Mouse (Mus musculus) 416B (cell line): ENCODE measurements around the gene St6galnac4.
A peak's percentile ranks its signal among the peaks of the same experiment; 100 is the strongest.

Experiments
- DNase-seq: peaks from one replicate; pipeline ENCODE4 v3.0.0; 2011; ENCODE audit warnings: low read depth

The St6galnac4 gene

GRCm38 (mm10) chr2:32601417-32602065, 14.6 kb downstream of the St6galnac4 start:
- DNase-seq, result no peak

DNA sequence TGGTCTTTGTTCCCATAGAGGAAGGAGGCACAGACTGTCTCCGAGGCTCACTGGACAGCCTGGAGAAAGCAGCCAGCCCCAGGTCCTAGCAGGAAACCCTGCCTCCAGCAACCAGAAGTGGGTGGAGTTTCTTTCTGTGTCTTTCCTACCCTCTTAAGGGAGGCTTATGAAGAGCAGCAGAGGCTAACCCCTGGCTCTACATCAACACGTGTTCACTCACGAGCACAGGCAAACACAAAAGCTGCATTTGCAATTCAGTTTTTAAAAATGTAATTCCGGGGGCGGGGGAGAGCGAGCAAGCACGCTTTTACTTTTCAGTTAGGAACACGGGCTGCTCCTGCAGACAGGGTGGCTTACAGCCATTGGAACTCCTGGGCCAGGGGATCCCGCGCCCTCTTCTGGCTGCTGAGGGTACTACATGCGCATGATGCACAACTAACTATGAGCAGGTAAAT, 15.7 kb downstream of the St6galnac4 start:
- DNase-seq, result peak; percentile 91

DNA sequence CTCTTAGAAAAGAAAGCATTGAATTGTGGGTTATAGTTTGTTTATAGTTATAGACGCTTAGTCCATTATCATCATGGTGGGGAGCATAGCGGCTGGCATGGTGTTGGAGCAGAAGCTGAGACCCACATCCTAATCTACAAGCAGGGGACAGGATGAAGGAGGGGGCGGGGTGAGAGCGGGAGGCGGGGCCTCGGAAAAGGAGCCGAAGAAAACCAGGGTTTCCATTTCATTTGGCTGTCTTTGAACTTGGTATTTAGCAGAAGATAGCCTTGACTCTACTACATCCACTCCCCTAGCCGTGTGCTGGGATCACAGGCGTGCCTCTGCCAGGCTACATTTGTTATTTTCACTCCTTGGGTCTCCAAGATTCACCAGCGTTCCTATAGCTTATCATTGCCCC, 17.7 kb downstream of the St6galnac4 start:
- no peak for DNase-seq

DNA sequence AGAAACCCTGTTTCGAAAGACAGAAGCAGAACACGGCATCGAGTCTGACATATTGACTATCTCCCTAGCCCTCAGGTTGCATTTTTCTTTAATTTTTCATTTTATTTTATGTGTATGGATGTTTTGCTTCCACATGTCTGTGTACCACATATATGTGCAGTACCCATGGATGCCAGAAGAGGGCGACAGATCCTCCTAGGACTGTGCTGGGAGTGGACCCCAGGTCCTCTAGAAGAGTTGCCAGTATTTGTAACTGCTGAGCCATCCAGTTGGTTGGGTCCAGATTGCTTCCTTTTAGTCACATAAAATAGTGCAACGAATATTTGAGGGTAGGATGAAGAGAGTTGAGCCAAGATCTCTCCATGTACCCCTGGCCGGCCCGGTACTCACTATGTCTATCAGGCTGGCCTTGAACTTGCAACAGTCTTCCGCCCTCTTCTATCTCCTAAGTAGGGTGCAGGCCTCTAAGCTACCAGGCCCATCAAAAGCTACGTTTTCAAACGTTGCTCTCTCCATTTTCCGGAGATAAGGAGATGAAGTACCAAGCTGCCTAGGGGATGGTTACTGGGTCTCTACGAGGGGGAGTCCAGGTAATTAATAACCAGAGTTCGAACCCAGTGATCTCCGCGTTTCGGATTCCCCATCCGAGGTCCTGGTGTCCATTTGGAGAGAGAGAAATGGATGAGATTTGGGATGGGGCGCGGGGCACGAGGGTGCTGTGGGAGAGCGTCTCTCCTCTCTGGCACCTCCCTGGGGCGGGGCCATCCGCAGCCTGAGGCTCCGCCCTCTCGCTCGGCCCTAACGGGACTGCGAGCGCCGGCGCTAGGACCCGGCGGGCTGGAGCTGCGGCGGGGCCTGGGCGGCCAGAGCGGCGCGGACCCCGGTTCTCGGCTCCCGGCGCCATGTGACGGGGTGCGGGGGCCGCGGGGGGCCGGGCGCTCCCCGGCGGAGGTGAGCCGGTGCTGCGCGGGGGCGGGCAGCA, 19.6 kb downstream of the St6galnac4 start:
- peak; percentile 85 for DNase-seq

GRCm38 (mm10) chr2:32607262-32607947, 20.5 kb downstream of the St6galnac4 start:
- peak; percentile 89 for DNase-seq

- DNase-seq, result peak; percentile 93
Measured at GRCm38 (mm10) chr2:32608141-32608777, 21.4 kb downstream of the St6galnac4 start.

GRCm38 (mm10) chr2:32608778-32609435, 22.0 kb downstream of the St6galnac4 start:
- DNase-seq, result no peak

DNA sequence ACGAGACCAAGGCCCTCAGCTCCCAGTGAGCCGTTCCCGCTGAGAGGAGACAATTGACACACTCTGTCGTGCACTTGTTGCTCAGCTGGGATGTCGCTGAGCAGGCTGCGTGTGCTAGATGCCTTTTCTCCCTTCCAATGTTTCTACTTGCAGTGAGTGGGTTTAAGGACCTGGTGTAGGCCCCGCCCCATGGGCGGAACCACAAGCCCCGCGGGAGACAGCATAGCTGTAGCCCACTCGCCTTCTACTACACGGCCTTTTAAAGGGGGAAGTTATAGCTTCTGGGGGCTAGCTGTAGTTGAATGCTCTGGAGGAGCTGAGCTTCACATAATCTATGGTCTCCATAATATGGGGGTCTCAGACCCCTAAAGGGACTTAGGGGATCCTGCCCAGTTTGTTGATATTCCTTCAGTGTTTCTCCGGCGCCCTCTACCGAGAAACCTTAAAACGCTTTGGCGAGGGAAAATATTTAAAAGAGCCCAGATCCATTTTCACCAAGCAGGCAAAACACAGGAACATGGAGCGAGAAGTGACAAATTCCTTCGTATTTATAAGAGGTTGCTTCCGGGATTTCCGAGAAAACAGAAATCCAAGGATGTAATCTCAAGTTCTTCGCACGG, 23.8 kb downstream of the St6galnac4 start:
- peak; percentile 31 for DNase-seq

DNA sequence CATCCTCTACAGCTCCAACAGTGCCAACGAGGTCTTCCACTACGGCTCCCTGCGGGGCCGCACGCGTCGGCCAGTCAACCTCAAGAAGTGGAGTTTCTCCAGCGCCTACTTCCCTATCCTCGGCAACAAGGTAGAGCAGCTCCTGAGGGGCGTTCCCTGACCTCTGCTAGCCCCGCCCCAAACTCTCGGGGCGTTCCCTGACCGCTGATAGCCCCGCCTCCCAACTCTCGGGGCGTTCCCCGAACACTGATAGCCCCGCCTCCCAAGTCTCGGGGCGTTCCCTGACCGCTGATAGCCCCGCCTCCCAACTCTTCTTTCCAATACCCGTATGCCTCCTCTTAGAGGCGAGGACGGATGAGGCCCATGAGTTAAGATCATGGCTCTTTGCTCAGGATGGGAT, 25.4 kb downstream of the St6galnac4 start:
- no peak for DNase-seq

DNA sequence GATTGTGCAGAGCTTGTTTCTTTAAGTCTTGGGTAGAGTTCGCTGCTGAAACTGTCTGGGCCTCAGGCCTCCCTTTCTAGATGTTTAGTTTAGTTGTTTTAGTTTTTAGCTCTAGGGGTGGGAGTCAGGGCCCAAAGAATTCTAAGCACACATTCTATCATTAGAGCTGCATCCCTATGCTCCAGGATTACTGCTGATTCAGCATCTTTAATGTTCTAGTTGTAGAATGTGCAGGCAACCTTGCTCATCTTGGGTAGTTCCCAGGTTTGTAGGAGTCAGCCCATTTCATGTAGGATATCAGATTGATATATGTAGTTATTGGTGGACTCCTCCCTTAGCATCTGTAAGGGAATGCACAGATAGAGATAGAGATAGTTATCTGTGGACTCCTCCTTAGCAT, 30.2 kb downstream of the St6galnac4 start:
- no peak for DNase-seq

DNA sequence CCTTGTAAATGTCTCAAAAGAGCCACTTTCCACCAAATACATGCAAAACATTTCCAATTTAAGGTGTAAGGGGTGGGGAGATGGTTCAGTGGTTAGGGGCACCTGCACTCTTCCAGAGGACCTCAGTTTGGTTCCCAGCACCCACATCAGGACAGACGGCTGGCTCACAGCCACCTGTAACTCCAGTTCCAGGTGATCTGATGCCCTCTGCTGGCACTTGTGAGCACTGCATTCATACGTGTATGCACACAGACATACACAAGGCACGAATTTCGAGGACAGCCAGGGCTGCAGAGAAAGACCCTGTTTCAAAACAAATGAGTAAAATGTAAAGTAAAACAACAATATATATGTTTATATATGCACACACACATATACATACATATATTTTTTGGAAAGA, 30.7 kb downstream of the St6galnac4 start:
- DNase-seq, result peak; percentile 28

DNA sequence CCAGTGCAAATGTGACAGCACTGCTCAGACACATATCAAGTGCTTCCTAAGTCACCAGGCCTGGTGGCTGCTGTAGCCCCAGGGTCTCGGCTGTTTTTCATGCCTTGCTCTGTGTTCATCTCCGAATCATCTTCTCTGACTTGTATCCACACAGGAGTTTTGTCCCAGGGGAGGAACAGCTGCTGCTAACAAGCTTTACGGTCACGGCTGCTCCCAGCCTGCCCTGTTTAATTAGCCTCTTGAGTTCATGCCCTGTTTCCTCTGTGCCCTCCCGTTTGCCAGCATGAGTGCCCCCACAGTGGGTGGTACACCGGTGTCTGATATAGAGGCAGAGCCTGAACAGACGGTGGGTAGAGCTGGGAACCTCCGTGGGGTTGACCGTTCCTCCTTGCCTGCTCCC, 31.2 kb downstream of the St6galnac4 start:
- DNase-seq, result no peak

DNA sequence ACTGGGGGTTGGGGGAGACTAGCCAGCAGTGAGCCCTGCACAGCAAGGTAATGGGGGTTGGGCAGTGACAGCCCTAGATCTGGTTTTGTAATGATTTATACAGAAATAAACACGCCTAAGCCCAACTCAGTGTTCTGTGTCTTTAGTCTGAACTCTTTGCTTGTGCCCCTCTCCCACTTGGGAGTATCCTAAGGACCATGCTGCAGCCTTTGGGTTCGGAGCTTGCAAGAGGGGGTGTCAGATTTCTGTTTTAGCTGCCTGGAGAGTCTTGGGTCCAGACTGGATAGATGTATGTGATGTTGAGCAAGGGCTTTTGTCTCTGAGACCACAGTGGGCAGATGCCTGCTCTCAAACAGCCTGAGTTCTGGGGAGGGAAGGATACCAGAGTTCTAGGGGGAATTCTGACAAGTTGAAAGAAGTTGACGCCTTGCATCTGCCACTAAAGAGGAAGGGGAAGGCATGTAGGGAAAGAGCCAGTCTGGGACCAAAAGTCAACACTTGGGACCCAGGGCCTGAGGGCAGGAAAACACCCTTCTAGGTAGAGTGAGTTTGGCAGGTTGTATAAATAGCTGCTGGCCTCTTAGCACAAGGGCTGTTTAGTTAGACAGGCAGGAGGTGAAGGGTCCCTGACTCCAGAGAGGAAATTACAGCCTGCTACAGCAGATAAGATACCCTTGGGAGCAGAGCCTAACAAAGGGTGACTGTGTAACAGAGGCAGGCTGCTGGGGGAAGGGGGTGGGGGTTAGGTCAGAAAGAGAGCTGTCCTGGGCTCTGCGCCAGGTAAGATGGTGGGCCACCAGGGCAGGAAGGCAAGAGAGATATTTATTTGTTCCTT, 34.0 kb downstream of the St6galnac4 start:
- DNase-seq, result peak; percentile 52

DNA sequence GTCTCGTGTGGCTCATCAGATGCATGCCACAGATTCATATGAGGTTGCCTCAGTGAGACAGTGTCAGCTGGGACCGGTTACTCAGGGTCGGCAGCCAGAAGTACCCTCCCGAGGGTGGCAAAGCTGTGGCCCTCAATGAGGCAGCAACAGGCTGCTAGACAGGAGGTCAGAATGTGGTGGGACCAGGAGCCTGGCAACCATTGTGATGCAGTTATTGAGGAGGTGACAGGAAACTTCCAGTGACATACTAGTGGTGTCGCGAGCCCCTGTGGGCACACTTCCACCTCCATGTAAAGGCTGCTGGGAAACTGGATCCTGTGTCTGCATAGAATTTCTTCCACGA, 34.6 kb downstream of the St6galnac4 start, which contains the start of gene Ak1:
Gene Ak1, plus strand, starts transcription at position 242 of the 343 bp plus-strand sequence.
- DNase-seq, result no peak

- peak; percentile 49 for DNase-seq
Measured at GRCm38 (mm10) chr2:32624111-32624748, 37.3 kb downstream of the St6galnac4 start.

- DNase-seq, result no peak
Measured at GRCm38 (mm10) chr2:32625212-32625872, 38.4 kb downstream of the St6galnac4 start.

DNA sequence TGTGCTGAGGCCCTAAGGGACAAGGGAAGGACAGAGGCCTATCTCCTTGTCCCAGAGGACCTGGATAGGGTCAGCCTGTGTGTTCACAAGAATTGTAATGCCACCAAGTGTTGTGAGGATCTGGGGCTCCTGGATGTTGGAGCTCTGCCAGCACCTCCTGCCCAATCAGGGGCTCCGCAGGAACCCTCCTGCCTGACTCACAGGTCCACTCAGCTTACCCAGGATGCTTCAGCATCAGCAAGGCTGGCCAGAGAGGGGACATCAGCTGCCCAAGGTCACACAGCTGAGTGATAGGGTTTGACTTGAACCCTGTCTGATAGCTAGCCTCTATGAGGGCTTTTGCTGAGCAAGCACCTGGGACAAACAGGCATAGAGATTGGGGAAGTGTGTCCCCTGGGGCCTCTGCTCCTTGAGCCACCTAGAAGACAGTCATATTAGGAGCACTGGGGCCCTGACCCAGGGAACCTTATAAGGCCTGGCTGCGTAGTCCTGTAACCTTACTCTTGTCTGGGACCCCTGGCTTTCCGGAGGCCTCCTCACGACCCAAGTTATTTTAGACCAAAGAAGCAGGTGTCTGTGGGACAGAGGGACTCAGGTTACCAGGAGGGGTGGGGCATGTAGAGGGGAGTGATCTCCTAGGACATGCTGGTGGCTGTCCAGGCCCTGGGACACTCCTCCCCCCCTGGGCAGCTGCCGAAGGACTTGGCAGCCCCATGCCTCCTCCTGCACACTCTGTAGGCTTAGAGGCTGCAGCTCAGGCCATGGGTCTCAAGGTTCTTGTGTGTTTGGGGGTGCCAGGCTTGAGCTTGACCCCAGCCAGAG, 39.2 kb downstream of the St6galnac4 start:
- peak; percentile 54 for DNase-seq
